Mouse (Mus musculus) C2C12 (cell line): ENCODE results near the gene Epgn. TPM values are rescaled to one million over a fixed set of nuclear protein-coding genes. Genes with fewer than 3 reads are reported as not detected.
A peak's percentile ranks its signal among the peaks of the same experiment; 100 is the strongest.

Source experiments
- H3K27me3 ChIP-seq: one replicate; pipeline ENCODE4 v1.6.1; 2011; ENCODE audit not compliant: control insufficient read depth, insufficient read depth, insufficient read length
- H3K36me3 ChIP-seq: one replicate; pipeline ENCODE4 v1.6.1; 2011; ENCODE audit not compliant: control insufficient read depth, insufficient read depth
- H3K4me3 ChIP-seq: one replicate; pipeline ENCODE4 v1.5.1; 2011; ENCODE audit warnings: mild to moderate bottlenecking, control low read depth; ENCODE audit not compliant: poor library complexity, insufficient read depth, severe bottlenecking
- H3K79me2 ChIP-seq: one replicate; pipeline ENCODE4 v1.6.1; 2011; ENCODE audit not compliant: control insufficient read depth, insufficient read depth
- H3K79me3 ChIP-seq: one replicate; pipeline ENCODE4 v1.6.1; 2011; ENCODE audit warnings: low read depth, control low read depth
- H3ac ChIP-seq: one replicate; pipeline ENCODE3; 2011; ENCODE audit warnings: low read depth; ENCODE audit not compliant: control insufficient read depth, insufficient read length
- CEBPB ChIP-seq: IDR thresholded peaks from one replicate; pipeline ENCODE4 v1.6.1; 2011; ENCODE audit warnings: low read depth, mild to moderate bottlenecking, control low read depth, moderate library complexity
- CTCF ChIP-seq: IDR thresholded peaks from one replicate; pipeline ENCODE4 v1.5.1; 2011; ENCODE audit not compliant: control insufficient read depth, insufficient read depth, insufficient read length
- FOSL1 ChIP-seq: IDR thresholded peaks from one replicate; pipeline ENCODE4 v1.8.0; 2011; ENCODE audit warnings: mild to moderate bottlenecking, low read length; ENCODE audit not compliant: poor library complexity, insufficient read depth, severe bottlenecking
- MAX ChIP-seq: IDR thresholded peaks from one replicate; pipeline ENCODE4 v1.6.1; 2011; ENCODE audit warnings: mild to moderate bottlenecking, control low read depth
- MYOD1 ChIP-seq: IDR thresholded peaks from one replicate; pipeline ENCODE4 v1.6.1; 2011; ENCODE audit warnings: low read depth; ENCODE audit not compliant: control insufficient read depth, insufficient read length
- MYOG ChIP-seq: IDR thresholded peaks from one replicate; pipeline ENCODE4 v1.6.1; 2011; ENCODE audit not compliant: control insufficient read depth, insufficient read length; ENCODE audit errors: extremely low read depth
- USF1 ChIP-seq: IDR thresholded peaks from one replicate; pipeline ENCODE4 v1.6.1; 2011; ENCODE audit warnings: low read depth, mild to moderate bottlenecking, control low read depth, moderate library complexity
- polyA plus RNA-seq: library from polyadenylated mRNA; unstranded; fragments of >200 nt; fragmentation: generic; extraction: Trizol; gene quantifications from one replicate; pipeline ENCODE4 v1.2.1, GENCODE M21; 2012; ENCODE audit warnings: missing spikeins

Gene Epgn
- polyA plus RNA-seq, 1 experiment = 0.04 TPM

DNA sequence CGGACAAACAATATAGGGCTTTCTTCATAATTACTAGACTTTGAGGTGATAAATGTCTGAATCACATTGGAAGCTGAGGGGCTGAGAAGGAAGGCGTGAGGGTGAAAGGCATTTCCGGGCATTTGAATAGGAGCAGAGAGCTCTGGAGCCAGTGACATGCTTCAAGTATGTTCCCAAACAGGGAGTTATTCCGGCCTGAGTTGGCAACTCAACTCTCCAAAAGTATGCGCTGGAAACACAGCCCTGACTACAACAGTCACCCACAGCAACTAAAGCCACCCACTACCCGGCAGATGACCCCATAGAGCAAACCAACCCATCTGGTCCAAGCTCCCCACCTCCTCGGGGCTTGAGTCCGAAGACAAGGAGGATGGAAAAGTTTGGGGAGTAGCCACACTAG, 46.8 kb downstream of the Epgn start:
- TF ChIP-seq USF1 (no peak), MYOD1 (no peak), MAX (no peak), CTCF (no peak), CEBPB (no peak), FOSL1 (no peak)
- peaks cover 77% of the 10 kb centered on the region for H3K79me2 ChIP-seq
- peak overlapping the region; percentile 89 for H3ac ChIP-seq
- H3K4me3 ChIP-seq = peak overlapping the region; percentile 58
- no peaks in the 10 kb centered on the region for H3K27me3 ChIP-seq
- peaks cover 64% of the 10 kb centered on the region for H3K79me3 ChIP-seq
- H3K36me3 ChIP-seq = peaks cover 16% of the 10 kb centered on the region

DNA sequence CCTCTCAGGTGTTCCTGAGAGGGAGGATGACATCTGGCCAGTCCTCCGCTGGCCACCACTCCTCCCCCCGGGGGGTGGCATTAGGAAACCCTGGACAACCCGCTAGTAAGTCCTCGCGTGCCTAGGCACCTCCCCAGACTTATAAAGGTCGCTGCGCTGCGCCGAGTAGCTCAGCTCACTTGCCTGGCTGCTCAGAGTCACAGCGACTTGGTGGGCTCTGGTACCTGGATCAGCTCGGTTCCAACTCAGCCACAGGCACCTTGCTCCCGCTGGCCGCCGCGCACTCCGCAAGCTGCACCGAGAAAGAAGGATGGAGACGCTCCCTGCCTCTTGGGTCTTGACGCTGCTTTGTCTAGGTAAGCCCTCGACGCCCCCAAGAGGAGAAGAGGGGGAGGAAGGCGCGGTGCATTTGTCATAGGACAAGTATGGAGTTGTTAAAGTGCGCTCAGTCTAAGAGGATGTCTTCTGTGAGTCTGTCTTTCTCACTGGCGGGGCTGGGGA, 47.2 kb downstream of the Epgn start, which contains the start of gene Ereg:
TSS of gene Ereg (plus strand) at position 173 of the 501 bp plus-strand sequence.
- Histone ChIP-seq H3ac (peak within 1 kb of the TSS; percentile 89), H3K27me3 (no peaks in the 10 kb centered on the region), H3K4me3 (peak within 1 kb of the TSS; percentile 58), H3K79me3 (peaks cover 66% of the 10 kb centered on the region), H3K36me3 (peaks cover 16% of the 10 kb centered on the region), H3K79me2 (peaks cover 80% of the 10 kb centered on the region)
- no peak for TF ChIP-seq MAX
- no peak for TF ChIP-seq FOSL1
- peak; percentile 9 for TF ChIP-seq CTCF

- Histone ChIP-seq H3K27me3 (no peaks in the 10 kb centered on the region), H3K36me3 (peaks cover 15% of the 10 kb centered on the region), H3K79me2 (peaks cover 85% of the 10 kb centered on the region), H3ac (peak overlapping the region; percentile 78), H3K4me3 (peak overlapping the region; percentile 58), H3K79me3 (peaks cover 70% of the 10 kb centered on the region)
- no peak for TF ChIP-seq FOSL1
- TF ChIP-seq USF1 = no peak
- no peak for TF ChIP-seq MYOG
- no peak for TF ChIP-seq CEBPB
- no peak for TF ChIP-seq MAX
- TF ChIP-seq MYOD1 = no peak
- TF ChIP-seq CTCF = no peak
Observed at GRCm38 (mm10) chr5:91075021-91075420, 47.8 kb downstream of the Epgn start.

GRCm38 (mm10) chr5:91083016-91083415, 55.8 kb downstream of the Epgn start:
- no peak overlapping the region for H3K4me3 ChIP-seq
- H3K36me3 ChIP-seq = peaks cover 21% of the 10 kb centered on the region
- H3ac ChIP-seq = no peak overlapping the region
- no peaks in the 10 kb centered on the region for H3K27me3 ChIP-seq
- TF ChIP-seq USF1 (no peak), CEBPB (peak; percentile 88), CTCF (no peak), MYOD1 (peak; percentile 9), FOSL1 (peak; percentile 81), MAX (peak; percentile 97)
- peaks cover 74% of the 10 kb centered on the region for H3K79me2 ChIP-seq
- peaks cover 50% of the 10 kb centered on the region for H3K79me3 ChIP-seq

Other genes starting within 250 kb of the Epgn start
- gene Cxcl3, start 241.4 kb upstream of the Epgn start, polyA plus RNA-seq = not detected
- gene Cxcl15, start 232.9 kb upstream of the Epgn start, polyA plus RNA-seq = not detected
- gene Cxcl1, start 136.2 kb upstream of the Epgn start, polyA plus RNA-seq = 0.66 TPM
- gene Cxcl2, start 123.6 kb upstream of the Epgn start, polyA plus RNA-seq = not detected
- 10.2 TPM for gene Mthfd2l, start 96.3 kb upstream of the Epgn start, polyA plus RNA-seq
- 3.6 TPM for gene Ereg, start 47.2 kb downstream of the Epgn start, polyA plus RNA-seq
- gene Areg, start 112.1 kb downstream of the Epgn start, polyA plus RNA-seq = 34.4 TPM